Mouse (Mus musculus): ENCODE measurements around the gene Babam2.

- TF ChIP-seq CTCF (IDR thresholded peaks at IDR 0.05; ENCODE audit: borderline replicate concordance, extremely low read depth, insufficient read depth, insufficient read length) (no peak), POLR2A (IDR thresholded peaks at IDR 0.05; ENCODE audit: borderline replicate concordance, extremely low read depth, insufficient read depth, insufficient read length, poor library complexity, severe bottlenecking) (no peak)
These were observed 126.6 kb downstream of the Babam2 start for GRCm38 (mm10) chr5:31824126-31824525.

Data from brain, embryonic 14.5 days (tissue).